Mouse (Mus musculus) midbrain, postnatal 0 days (tissue): ENCODE measurements around the gene Oas1g. TPM values are rescaled to one million over a fixed set of nuclear protein-coding genes. Genes with fewer than 3 reads are reported as not detected.
"Not testable (repeated sequence)": the region's sequence is repeated elsewhere in the genome, so short reads cannot be mapped to it uniquely, and the experiment has no call there.

Experiments
- ATAC-seq: fragments of 200-750 bp; cut with Nextera tagmentation; 2 replicates; pipeline ENCODE4 v1.8.0; 2017; ENCODE audit warnings: moderate number of reproducible peaks, mild to moderate bottlenecking, moderate TSS enrichment, moderate library complexity; ENCODE audit not compliant: low FRiP score
- DNase-seq: peaks from one replicate; pipeline ENCODE4 v3.0.0-alpha.2; 2015; ENCODE audit warnings: low spot score
- H3K27ac ChIP-seq: fragments of 300-500 bp; sonication (generic); 2 replicates; pipeline ENCODE4 v1.5.1; 2014; ENCODE audit warnings: low read depth, mild to moderate bottlenecking, low read length, mixed read lengths
- H3K27me3 ChIP-seq: fragments of 300-500 bp; sonication (generic); 2 replicates; pipeline ENCODE4 v1.6.1; 2014; ENCODE audit warnings: low read length, control low read depth, mixed read lengths; ENCODE audit not compliant: insufficient read depth
- H3K36me3 ChIP-seq: fragments of 300-500 bp; sonication (generic); 2 replicates; pipeline ENCODE4 v1.6.1; 2014; ENCODE audit warnings: low read length, control low read depth, mixed read lengths; ENCODE audit not compliant: insufficient read depth
- H3K4me1 ChIP-seq: fragments of 300-500 bp; sonication (generic); 2 replicates; pipeline ENCODE4 v1.6.1; 2014; ENCODE audit warnings: mild to moderate bottlenecking, control low read depth, antibody characterized with exemption, low read length, mixed read lengths; ENCODE audit not compliant: insufficient read depth
- H3K4me2 ChIP-seq: fragments of 300-500 bp; sonication (generic); 2 replicates; pipeline ENCODE4 v1.6.1; 2014; ENCODE audit warnings: low read depth, mild to moderate bottlenecking, low read length, mixed read lengths; ENCODE audit not compliant: poor library complexity, severe bottlenecking
- H3K4me3 ChIP-seq: fragments of 300-500 bp; sonication (generic); 2 replicates; pipeline ENCODE4 v1.5.1; 2014; ENCODE audit warnings: low read depth, mild to moderate bottlenecking, low read length, moderate library complexity
- H3K9ac ChIP-seq: fragments of 300-500 bp; sonication (generic); replicated peaks from 2 replicates; pipeline ENCODE4 v1.6.1; 2014; ENCODE audit warnings: mild to moderate bottlenecking, low read length, moderate library complexity, mixed read lengths; ENCODE audit not compliant: poor library complexity, severe bottlenecking
- H3K9me3 ChIP-seq: fragments of 300-500 bp; sonication (generic); 2 replicates; pipeline ENCODE4 v1.6.1; 2016; ENCODE audit warnings: low read length, control low read depth
- CTCF ChIP-seq: IDR thresholded peaks from 2 replicates; pipeline ENCODE4 v1.5.1; 2016; ENCODE audit warnings: antibody characterized with exemption, mild to moderate bottlenecking
- WGBS: fragments of 180-500 bp; shearing (Covaris S2); extraction: QIAGEN DNeasy Blood & Tissue Kit; methylation state at CpG from one replicate; pipeline ENCODE4 v1.1.7; 2014; 5-methylcytosine and 5-hydroxymethylcytosine counted together
- polyA plus RNA-seq: library from polyadenylated mRNA; unstranded; fragments of >200 nt; fragmentation: Nextera tagmentation; extraction: Ambion mirVana; gene quantifications from 2 replicates; pipeline ENCODE4 v1.2.1, GENCODE M21; 2015
- total RNA-seq: library from RNA; depleted of rRNA; stranded (reverse); fragments of >200 nt; gene quantifications from 2 replicates; pipeline ENCODE4 v1.2.3, GENCODE M21; 2014

Oas1g gene
- total and polyA plus RNA-seq, 2 experiments from 2014 or later = 0.26 to 1.2 TPM

DNA sequence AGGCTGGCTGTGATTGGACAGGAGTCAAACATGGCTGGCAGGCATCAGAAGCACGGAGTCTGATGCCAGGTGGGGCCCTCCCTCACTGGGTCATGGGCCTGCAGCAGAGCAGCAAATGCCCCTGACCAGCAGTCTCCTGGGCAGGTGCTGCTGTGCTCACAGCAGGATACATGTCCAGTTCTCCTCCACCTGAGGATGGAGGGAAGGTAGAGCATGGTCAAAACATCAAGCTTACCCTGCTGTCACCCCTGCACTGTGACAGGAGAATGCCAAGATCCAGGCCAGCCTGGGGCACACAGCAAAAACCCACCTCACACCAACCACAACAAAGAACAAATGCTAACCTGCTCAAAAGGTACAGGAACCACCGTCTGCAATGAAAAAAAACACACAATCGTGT, 10.6 kb downstream of the Oas1g start:
- H3K9me3 ChIP-seq, H3K27me3 ChIP-seq, H3K9ac ChIP-seq, H3K36me3 ChIP-seq, DNase-seq, H3K4me3 ChIP-seq, H3K27ac ChIP-seq, H3K4me1 ChIP-seq, ATAC-seq, H3K4me2 ChIP-seq: not testable (repeated sequence)
- 74% methylated on average over 2 of the region's 3 CpGs for WGBS

DNA sequence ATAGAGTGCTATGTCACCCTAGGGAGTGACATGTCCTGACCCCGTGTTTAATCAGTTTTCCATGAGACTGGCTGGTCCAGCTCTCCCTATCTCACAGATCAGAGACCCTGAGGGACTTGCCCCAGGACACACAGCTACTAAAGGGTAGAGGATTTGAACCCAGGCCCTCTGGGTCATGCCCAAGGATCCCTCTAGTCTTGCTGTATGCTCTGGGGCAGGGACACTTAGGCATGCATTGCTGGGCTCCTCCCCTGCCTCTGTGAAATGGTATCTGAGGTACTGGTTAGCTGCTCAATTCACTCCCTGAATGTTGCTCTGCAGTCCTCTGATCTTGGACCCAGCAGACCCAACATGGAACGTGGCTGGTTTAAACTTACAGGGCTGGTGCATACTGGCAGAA, 15.9 kb downstream of the Oas1g start:
- H3K4me2 ChIP-seq = no peak overlapping the region
- H3K4me1 ChIP-seq = no peaks in the 10 kb centered on the region
- DNase-seq (no peak), ATAC-seq (no peak)
- H3K27ac ChIP-seq = no peak overlapping the region
- H3K9ac ChIP-seq = no peak overlapping the region
- no peaks in the 10 kb centered on the region for H3K36me3 ChIP-seq
- H3K27me3 ChIP-seq = no peaks in the 10 kb centered on the region
- no peak overlapping the region for H3K4me3 ChIP-seq
- no peaks in the 10 kb centered on the region for H3K9me3 ChIP-seq
- no peak for TF ChIP-seq CTCF
- WGBS = 57% methylated on average over 2 of the region's 2 CpGs

DNA sequence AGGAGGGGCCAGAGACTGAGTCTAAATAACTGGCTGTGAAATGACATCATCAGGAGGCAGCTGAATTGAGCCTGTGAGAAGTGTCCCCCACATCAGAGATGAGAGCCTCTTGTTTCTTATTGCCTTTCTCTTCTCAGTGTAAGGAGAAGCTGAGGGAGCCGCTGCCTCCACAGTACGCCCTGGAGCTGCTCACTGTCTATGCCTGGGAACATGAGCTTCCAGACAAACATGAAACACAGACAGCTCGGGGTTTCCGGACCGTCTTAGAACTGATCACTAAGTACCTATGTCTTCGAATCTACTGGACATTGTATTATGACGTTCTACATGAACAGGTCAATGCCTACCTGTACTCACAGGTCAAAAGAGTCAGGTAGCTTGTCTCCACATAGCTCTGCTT, 16.6 kb downstream of the Oas1g start:
- Histone ChIP-seq H3K27ac (no peak overlapping the region), H3K4me1 (no peaks in the 10 kb centered on the region), H3K4me3 (no peak overlapping the region), H3K36me3 (no peaks in the 10 kb centered on the region), H3K9me3 (no peaks in the 10 kb centered on the region), H3K9ac (no peak overlapping the region), H3K27me3 (no peaks in the 10 kb centered on the region), H3K4me2 (no peak overlapping the region)
- ATAC-seq (no peak), DNase-seq (peak; percentile 32)
- TF ChIP-seq CTCF = no peak
- WGBS = 77% methylated on average over 7 of the region's 7 CpGs

DNA sequence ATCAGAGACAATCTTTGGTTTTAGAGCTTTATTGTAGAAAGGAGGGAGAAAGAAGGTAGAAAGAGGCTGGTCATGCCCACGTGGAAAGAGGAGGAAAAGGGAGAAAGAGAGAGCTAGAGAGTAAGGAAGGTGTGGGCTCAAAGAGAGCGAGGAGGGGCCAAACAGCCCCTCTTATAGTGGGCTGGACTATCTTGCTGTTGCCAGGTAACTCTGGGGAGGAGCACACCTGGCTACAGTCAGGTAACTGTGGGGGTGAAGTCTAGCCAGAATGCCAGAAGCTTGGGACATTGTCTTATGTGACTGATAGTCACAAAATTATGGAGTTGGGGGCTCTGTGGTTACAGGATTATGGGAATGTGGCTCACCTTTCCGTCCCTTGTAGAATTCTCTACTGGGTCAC, 17.3 kb downstream of the Oas1g start:
- TF ChIP-seq CTCF = no peak
- no peak for ATAC-seq
- Histone ChIP-seq H3K27ac (no peak overlapping the region), H3K4me1 (no peaks in the 10 kb centered on the region), H3K4me3 (no peak overlapping the region), H3K36me3 (no peaks in the 10 kb centered on the region), H3K27me3 (no peaks in the 10 kb centered on the region), H3K9ac (no peak overlapping the region), H3K9me3 (no peaks in the 10 kb centered on the region), H3K4me2 (no peak overlapping the region)
- 65% methylated on average over 3 of the region's 3 CpGs for WGBS
- DNase-seq = no peak

DNA sequence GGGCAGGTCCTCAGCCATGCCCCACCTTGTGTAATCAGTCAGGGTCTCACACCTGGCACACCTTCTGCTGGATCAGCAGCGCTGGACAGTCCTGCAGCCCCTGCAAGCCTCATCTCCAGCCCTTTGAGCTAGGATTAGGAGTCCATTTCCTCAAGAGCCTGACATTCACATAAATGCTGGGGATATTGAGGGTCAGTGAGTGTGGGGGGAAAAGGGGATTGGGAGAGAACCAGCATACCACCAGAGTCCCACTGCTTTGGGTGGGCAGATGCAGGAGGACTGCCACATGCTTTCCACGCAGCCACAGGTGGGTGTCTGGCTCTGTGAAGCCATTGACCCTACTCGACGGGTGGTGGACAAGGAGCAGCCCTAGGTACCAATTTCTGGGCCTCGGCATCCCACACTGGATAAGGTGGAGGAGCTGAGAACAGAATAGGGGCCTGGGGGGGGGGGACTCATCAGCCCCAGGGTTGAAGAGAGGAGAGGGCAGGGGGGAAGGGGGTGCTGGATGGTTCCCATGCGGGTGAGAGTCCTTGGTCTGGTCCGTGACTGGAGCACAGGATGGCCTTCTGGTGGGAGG, 17.9 kb downstream of the Oas1g start:
- 74% methylated on average over 7 of the region's 7 CpGs for WGBS
- ATAC-seq = no peak
- no peaks in the 10 kb centered on the region for H3K27me3 ChIP-seq

DNA sequence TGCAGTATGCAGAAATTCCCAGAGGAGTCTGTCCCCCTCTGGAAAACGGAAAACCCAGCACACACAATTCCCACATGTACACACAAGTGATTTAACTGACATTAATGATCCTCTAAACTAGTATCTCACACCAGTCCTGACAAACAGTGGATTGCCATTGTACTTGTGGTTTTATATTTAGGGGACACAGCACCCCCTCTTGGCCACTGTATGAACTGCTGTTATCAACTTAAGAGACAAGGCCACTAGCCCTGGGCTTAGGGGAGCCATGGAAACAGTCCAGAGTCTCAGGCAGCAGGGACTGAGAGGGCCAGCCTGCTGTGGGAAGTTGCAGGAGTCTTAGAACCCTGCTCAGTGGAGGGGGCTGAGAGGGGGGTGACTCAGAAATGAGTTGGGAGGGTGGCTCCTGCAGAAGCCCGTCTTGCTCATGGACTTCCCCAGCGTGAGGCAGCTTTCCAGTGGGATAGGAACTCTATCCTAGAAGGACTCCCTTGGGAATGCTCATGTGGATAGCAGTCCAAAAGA, 22.0 kb downstream of the Oas1g start:
- no peak overlapping the region for H3K9ac ChIP-seq
- no peaks in the 10 kb centered on the region for H3K9me3 ChIP-seq
- H3K27ac ChIP-seq = no peak overlapping the region
- no peaks in the 10 kb centered on the region for H3K27me3 ChIP-seq
- no peak for DNase-seq
- no peak for ATAC-seq
- H3K4me3 ChIP-seq = no peak overlapping the region
- 0 out of 2 replicates have a peak, but pooled peaks have one; percentile 26 for TF ChIP-seq CTCF
- no peaks in the 10 kb centered on the region for H3K36me3 ChIP-seq
- H3K4me2 ChIP-seq = no peak overlapping the region
- H3K4me1 ChIP-seq = no peaks in the 10 kb centered on the region
- WGBS = 66% methylated on average over 3 of the region's 3 CpGs

More for the DNA sequence above, 17.9 kb downstream of the Oas1g start:
- no peak overlapping the region for H3K4me2 ChIP-seq
- H3K36me3 ChIP-seq = no peaks in the 10 kb centered on the region
- no peak for DNase-seq
- no peak overlapping the region for H3K9ac ChIP-seq
- no peak overlapping the region for H3K4me3 ChIP-seq
- TF ChIP-seq CTCF = no peak
- H3K4me1 ChIP-seq = no peaks in the 10 kb centered on the region
- H3K27ac ChIP-seq = no peak overlapping the region
- no peaks in the 10 kb centered on the region for H3K9me3 ChIP-seq
